Mouse (Mus musculus) myocyte (in vitro differentiated cells): Measurements from ENCODE around the gene Reep6.

Experiments used
- MAX ChIP-seq: IDR thresholded peaks from one replicate; pipeline ENCODE4 v1.6.1; 2011; ENCODE audit warnings: low read depth, mild to moderate bottlenecking, control low read depth
- POLR2A ChIP-seq: IDR thresholded peaks from one replicate; pipeline ENCODE4 v1.6.1; 2011; ENCODE audit warnings: low read depth, mild to moderate bottlenecking, control low read depth, moderate library complexity; ENCODE audit not compliant: insufficient read length

DNA sequence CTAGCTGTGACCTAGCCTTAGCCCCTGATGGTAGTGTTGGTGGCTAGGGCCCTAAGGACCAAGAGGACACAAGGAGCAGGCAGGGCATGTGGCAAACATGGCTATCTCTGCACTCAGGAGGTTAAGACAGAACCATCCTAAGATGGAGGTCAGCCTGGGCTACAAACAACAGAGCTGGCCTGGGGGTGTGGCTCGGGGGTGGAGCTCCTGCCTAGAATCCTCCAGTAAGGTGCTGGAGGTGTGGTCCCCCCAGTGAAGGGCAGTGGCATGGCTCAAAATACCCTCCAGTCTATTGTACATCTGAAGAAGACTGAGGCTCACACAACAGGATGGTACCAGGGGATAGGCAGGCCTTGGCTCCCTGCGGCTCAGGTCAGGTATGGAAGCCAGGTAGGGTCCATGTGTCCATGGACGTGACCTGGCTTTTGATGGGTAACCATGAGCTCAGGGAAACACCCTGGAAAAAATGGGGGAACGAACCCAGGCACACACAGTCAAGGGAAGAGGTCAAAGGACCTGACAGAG lies 54.4 kb downstream of the Reep6 start:
- TF ChIP-seq POLR2A = no peak
- no peak for TF ChIP-seq MAX
